Mouse (Mus musculus) bone marrow macrophage, adult 2 months (primary cell): ENCODE data around the gene Ptprd.

Experiments
- CTCF ChIP-seq: IDR thresholded peaks from 2 replicates; pipeline ENCODE4 v1.5.1; 2012; ENCODE audit warnings: low read depth, mild to moderate bottlenecking, low read length, moderate library complexity
- POLR2A ChIP-seq: IDR thresholded peaks from 2 replicates; pipeline ENCODE4 v1.6.1; 2012; ENCODE audit warnings: mild to moderate bottlenecking, low read depth, low read length, borderline replicate concordance

- TF ChIP-seq POLR2A (no peak), CTCF (no peak)
These were observed 2261.2 kb downstream of the Ptprd start for GRCm38 (mm10) chr4:75950582-75950981.
